Mouse (Mus musculus) MN1 (cell line): ENCODE results near the gene Pate3.
"Not testable (repeated sequence)": the region's sequence is repeated elsewhere in the genome, so short reads cannot be mapped to it uniquely, and the experiment has no call there.

Experiments
- DNase-seq: peaks from one replicate; pipeline ENCODE4 v3.0.0-alpha.2; 2016; ENCODE audit warnings: low spot score

The Pate3 gene

DNA sequence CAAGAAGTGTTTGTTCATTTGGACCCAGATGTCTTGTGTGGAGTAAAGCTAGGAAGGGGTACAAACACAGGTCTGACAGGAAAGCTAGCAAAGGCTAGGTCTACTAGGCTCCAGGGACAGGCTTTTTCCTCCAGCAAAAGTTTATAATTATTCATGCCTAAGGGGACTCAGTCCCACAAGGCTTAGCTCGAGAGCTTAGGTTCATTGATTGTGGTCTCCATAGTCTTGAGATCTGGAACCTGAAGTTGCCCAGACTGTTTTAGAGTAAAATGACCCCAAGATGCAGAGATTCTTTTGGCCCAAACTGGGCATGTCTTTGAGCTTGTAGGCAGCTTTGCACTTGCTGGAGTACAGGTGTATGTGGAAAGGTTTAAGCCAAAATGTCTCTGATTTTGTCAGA is at the start of gene Pate3:
TSS of gene Pate3 (minus strand) at position 101 of the 400 bp plus-strand sequence.
- DNase-seq, result no peak

DNA sequence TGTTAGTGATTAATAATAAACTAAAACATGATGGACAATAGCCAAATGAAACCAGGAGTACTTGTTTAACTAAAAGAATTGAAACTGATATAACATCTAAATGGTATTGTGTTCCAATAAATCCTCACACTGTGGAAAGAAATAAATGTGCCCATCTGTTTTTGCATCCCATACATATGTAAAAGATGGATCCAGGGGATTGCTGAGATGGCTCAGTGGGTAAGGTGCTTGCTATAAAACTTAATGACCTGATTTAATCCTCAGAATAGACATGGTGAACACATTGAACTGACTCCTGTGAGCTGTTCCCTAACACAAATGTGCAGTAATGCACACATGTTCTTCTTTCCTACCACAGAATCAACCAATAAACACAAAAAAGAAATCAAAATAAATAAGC is 43.9 kb upstream of the Pate3 start:
- no peak for DNase-seq

GRCm38 (mm10) chr9:35687013-35687412 is 39.0 kb upstream of the Pate3 start, which contains the start of gene Pate1:
Pate1 (minus strand) TSS chr9:35687390.
- no peak for DNase-seq

DNA sequence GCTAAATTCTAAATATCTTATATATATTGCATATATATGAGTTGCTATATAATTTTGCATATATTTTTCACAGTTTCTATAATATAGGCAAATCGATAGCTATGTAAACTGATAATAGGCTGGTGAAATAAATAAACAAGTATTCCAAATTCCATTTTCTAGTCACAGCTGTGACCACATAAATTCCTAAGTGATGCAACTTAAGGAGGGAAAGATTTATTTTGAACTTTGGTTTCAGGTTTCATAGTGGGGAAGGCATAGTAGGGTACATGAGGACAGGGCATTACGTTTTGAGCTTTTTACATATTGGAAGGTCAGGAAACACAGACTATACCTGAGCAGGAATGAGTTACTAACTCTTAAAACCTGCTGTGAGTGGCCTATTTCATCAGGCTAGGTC is 25.6 kb upstream of the Pate3 start:
- DNase-seq, result no peak

DNA sequence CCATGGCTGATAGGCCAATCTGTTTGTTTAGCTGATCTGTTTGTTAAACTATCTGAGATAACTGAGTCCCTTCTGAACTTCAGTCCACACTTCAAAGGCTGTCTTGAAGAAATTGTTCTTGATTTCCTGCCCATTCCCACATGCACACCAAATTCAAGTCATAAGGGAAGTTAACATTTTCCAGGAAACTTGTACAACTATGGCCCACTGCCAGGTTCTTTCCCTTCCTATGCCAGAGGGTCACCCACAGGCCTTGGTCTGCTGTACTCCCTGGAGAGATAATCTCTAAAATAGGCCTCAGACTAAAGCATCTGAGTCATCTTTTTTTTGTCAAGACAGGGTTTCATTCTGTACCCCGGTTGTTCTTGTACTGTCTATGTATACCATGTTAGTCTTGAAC is 15.0 kb downstream of the Pate3 start:
- DNase-seq, result no peak

DNA sequence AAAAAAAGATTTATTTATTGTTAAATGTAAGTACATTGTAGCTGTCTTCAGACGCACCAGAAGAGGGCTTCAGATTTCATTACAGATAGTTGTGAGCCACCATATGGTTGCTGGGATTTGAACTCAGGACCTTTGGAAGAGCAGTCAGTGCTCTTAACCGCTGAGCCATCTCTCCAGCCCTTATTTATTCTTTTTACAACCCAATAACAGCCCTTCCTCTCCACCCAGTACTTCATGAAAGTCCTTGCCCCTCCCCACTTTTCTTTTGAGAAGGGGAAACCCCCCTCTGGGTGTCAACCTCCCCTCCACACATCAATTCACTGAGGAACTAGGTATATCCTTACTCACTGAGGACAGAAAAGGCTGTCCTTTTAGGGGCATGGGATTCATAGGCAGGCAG is 31.2 kb downstream of the Pate3 start:
- DNase-seq, result not testable (repeated sequence)

DNA sequence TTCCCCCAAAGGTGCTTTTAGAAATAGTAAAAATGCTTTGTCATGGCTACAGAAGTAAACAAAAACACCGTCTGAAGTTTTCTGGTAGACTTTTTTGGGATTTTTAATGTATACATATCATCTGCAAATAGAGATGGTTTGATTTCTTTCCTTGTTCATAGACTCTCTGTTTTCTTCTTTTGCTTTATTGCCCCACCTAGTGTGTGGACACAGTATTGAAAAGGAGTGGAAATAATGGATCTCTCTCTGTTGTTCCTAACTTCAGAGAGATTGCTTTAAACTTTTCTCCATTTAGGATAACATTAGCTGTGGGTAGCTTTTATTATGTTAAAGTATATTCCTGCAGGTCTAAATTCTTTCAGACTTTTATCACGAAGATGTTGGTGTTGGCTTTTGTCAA is 34.0 kb downstream of the Pate3 start:
- no peak for DNase-seq

GRCm38 (mm10) chr9:35611841-35612240 is 36.2 kb downstream of the Pate3 start, which contains the start of gene Pate4:
Pate4 (minus strand) TSS chr9:35611941.
- DNase-seq, result no peak

DNA sequence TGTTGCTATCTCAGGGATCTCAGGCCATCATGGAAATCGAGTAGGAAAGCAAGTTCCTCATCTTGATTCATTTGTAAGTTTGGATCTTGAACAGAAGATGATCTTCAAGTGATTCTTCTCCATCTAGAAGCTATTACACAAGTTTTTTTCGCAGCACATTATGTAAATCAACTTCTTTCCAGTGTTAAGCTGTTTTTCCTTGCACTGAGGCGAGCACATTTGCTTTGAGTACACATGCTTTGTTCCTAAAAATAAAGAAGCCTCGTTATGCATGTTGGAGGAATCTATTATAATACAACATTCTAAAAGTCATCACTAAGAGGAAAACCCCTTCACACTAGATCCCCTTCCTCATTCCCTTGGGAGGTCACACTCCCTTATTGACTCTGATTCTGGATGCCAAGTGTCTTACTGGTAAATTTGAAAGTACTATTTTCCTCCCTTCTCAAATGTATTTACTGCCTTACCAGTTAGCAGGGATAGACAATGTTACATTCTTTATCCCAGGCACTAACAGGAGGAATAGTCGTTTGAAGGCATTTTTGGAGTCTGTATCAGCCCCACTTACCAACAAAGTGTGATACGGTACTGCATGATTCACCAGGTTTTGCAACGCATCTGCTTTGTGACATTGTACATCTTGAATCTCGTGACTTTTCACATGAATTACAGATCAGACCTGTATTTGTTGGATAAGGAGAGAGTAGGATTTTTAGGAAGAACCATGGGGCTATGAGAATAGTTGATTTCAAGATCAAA is 40.2 kb downstream of the Pate3 start:
- no peak for DNase-seq
